In the genomic region with DNA sequence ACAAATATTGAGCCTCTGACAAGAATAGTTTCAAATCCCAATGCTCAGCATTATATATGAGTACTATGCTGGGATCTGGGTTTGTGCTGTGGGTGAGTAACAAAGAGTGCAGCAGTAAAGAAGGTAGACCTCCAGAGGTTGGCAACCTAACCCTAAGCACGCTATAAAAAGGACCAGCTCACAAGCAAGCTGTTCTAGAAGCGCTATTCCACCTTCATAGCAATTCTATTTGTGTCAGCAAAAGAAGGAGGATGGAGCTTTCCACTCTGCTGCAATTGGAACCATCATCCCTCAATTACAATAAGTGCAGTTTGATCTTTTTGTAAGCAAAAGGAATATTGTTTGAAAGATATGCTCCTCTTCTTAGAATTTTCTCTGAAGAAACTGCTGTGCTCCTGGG, we compare ENCODE assay signal across 33 mouse cellular contexts.
"Had no signal": no experiment of that assay in that cellular context is flagged by ENCODE, and none has a peak within 500 bp of the region (broad histone marks: within the 10 kb centered on the region; RNA-seq: fewer than 3 reads in every experiment).

No protein-coding gene starts in this region.

- H3K27ac ChIP-seq: heart, embryonic 13.5 days; heart, embryonic 15.5 days; hindbrain, embryonic 10.5 days; hindbrain, embryonic 12.5 days; hindbrain, embryonic 13.5 days; hindbrain, embryonic 14.5 days; hindbrain, embryonic 15.5 days; hindbrain, postnatal 0 days; intestine, embryonic 15.5 days; kidney, embryonic 15.5 days; kidney, postnatal 0 days; layer of hippocampus, adult 2 months; left cerebral cortex, adult 2 months had no signal

- ATAC-seq: hindbrain, embryonic 16.5 days; hindbrain, postnatal 0 days; inflammation-experienced regulatory T-cells, adult 6 months; intestine, embryonic 15.5 days; intestine, embryonic 16.5 days; intestine, postnatal 0 days had no signal

- DNase-seq: heart, postnatal 10 days; heart, postnatal 14 days; heart, postnatal 36 days; heart, postnatal 4 days; kidney, adult 11 months; kidney, adult 18-20 months; kidney, adult 2 months; kidney, adult 8-10 months; kidney, adult 9 months; kidney, postnatal 10 days; kidney, postnatal 14 days; kidney, postnatal 25 days; kidney, postnatal 36 days; kidney, postnatal 4 days; layer of hippocampus, adult 9-11 months; layer of hippocampus, postnatal 36 days had no signal

- H3K4me3 ChIP-seq: heart, embryonic 13.5 days; heart, embryonic 15.5 days; hindbrain, embryonic 10.5 days; hindbrain, embryonic 12.5 days; hindbrain, embryonic 13.5 days; hindbrain, embryonic 15.5 days; intestine, embryonic 15.5 days; kidney, embryonic 15.5 days; layer of hippocampus, adult 2 months; left cerebral cortex, adult 2 months had no signal

- H3K4me1 ChIP-seq: heart, embryonic 13.5 days; heart, embryonic 15.5 days; hindbrain, embryonic 10.5 days; hindbrain, embryonic 12.5 days; hindbrain, embryonic 13.5 days; hindbrain, embryonic 15.5 days; intestine, embryonic 15.5 days; kidney, embryonic 15.5 days had no signal
